Comparison of ENCODE assay signal across 8 mouse cellular contexts in genomic region chr11:55405601-55406469, GRCm38 (mm10). TPM values are rescaled to one million over a fixed set of nuclear protein-coding genes. Genes with fewer than 3 reads are reported as not detected.
DNase-seq lines count a peak whose midpoint lies in the region; ATAC-seq and TF ChIP-seq lines count a peak whose summit lies in the region.

No protein-coding gene starts in this region.

- no peak overlapping the region for H3K4me2 ChIP-seq in kidney, embryonic 15.5 days

- 33% methylated on average over 8 of the region's 8 CpGs for WGBS in lung, adult 2 months
- WGBS in kidney, embryonic 15.5 days, result 17% methylated on average over 8 of the region's 8 CpGs

- peaks cover 96% of the 10 kb centered on the region for H3K36me3 ChIP-seq in kidney, embryonic 15.5 days

- TF ChIP-seq POLR2A in lung, adult 2 months (IDR thresholded peaks at IDR 0.05; ENCODE audit: borderline replicate concordance, extremely low read depth, low read depth, low read length), result no peak
- TF ChIP-seq POLR2A in embryonic fibroblast, embryonic 13.5 days (IDR thresholded peaks at IDR 0.05; ENCODE audit: low read depth, low read length), result no peak

- H3K27me3 ChIP-seq in kidney, embryonic 15.5 days, result no peaks in the 10 kb centered on the region

- no peak overlapping the region for H3K9ac ChIP-seq in kidney, embryonic 15.5 days

- peak; percentile 94 for ATAC-seq in kidney, embryonic 15.5 days (replicated peaks; ENCODE audit: low FRiP score)

- peak overlapping the region; percentile 74 for H3K27ac ChIP-seq in embryonic fibroblast, embryonic 13.5 days (ENCODE audit: insufficient read depth, low read length)
- peak overlapping the region; percentile 80 for H3K27ac ChIP-seq in kidney, embryonic 15.5 days

- no peaks in the 10 kb centered on the region for H3K9me3 ChIP-seq in kidney, embryonic 15.5 days (replicated peaks)

- TF ChIP-seq CTCF in lung, adult 2 months (IDR thresholded peaks at IDR 0.05; ENCODE audit: insufficient read depth, low read length), result no peak
- TF ChIP-seq CTCF in embryonic fibroblast, embryonic 13.5 days (IDR thresholded peaks at IDR 0.05; ENCODE audit: borderline replicate concordance, insufficient read depth, low read length), result no peak

- H3K4me3 ChIP-seq in lung, adult 2 months (replicated peaks; ENCODE audit: extremely low read depth, low read depth, low read length), result no peak overlapping the region
- no peak overlapping the region for H3K4me3 ChIP-seq in embryonic fibroblast, embryonic 13.5 days (ENCODE audit: insufficient read depth, low read length)
- H3K4me3 ChIP-seq in kidney, embryonic 15.5 days (replicated peaks), result no peak overlapping the region

- peaks cover 10% of the 10 kb centered on the region for H3K4me1 ChIP-seq in lung, adult 2 months (ENCODE audit: control insufficient read depth, insufficient read depth, low read length)
- H3K4me1 ChIP-seq in embryonic fibroblast, embryonic 13.5 days (ENCODE audit: control insufficient read depth, insufficient read depth, low read length), result peaks cover 20% of the 10 kb centered on the region
- H3K4me1 ChIP-seq in kidney, embryonic 15.5 days, result peaks cover 34% of the 10 kb centered on the region

- DNase-seq in lung, adult 18-20 months, result peak; percentile 34 to 47
- no peak for DNase-seq in lung, adult 2 months
- DNase-seq in skeletal muscle tissue, adult 2 months (ENCODE audit: low read depth, low spot score), result peak; percentile 52
- no peak for DNase-seq in left cerebral cortex, adult 11 months (ENCODE audit: low spot score)
- DNase-seq in MN1 (ENCODE audit: low spot score), result no peak
- DNase-seq in right cerebral cortex, adult 18-20 months, result no peak

RNA-seq across cellular contexts. Expression of gene Sparc, which starts 17.1 kb away (rescaled TPM):
- polyA plus RNA-seq in lung, adult 2 months (2012; rRNA removed), result 2,531 and 3,134 TPM in 2 replicates
- 3,951 and 4,760 TPM in 2 replicates for polyA plus RNA-seq in embryonic fibroblast, embryonic 13.5 days (2011; ENCODE audit: insufficient read length, low read depth, missing spikeins)
- 1,364 and 1,510 TPM in 2 replicates for polyA plus RNA-seq in kidney, embryonic 15.5 days (2015; fragmentation: Nextera tagmentation; extraction: Ambion mirVana)

RNA-seq across cellular contexts. Expression of gene Atox1, which starts 55.2 kb away (rescaled TPM):
- polyA plus RNA-seq in lung, adult 2 months (2012; rRNA removed), result 243 and 337 TPM in 2 replicates
- polyA plus RNA-seq in embryonic fibroblast, embryonic 13.5 days (2011; ENCODE audit: insufficient read length, low read depth, missing spikeins), result 114 and 118 TPM in 2 replicates
- polyA plus RNA-seq in kidney, embryonic 15.5 days (2015; fragmentation: Nextera tagmentation; extraction: Ambion mirVana), result 402 and 413 TPM in 2 replicates

Comparison
In these comparisons a context has a peak if more than half of its experiments do, and no peak if none do; other contexts are left out.
1. DNase-seq: peak in lung, adult 18-20 months (2 of 2) and skeletal muscle tissue, adult 2 months (single experiment); none in lung, adult 2 months (single experiment), left cerebral cortex, adult 11 months (single experiment), MN1 (single experiment) and right cerebral cortex, adult 18-20 months (single experiment).